Mouse (Mus musculus) limb, embryonic 11.5 days (tissue): ENCODE results near the gene Elmo1. TPM values are rescaled to one million over a fixed set of nuclear protein-coding genes. Genes with fewer than 3 reads are reported as not detected.

ENCODE experiments used
- ATAC-seq: fragments of 200-750 bp; cut with Nextera tagmentation; 2 replicates; pipeline ENCODE4 v1.8.0; 2017; ENCODE audit warnings: low read depth; ENCODE audit not compliant: insufficient number of reproducible peaks, low FRiP score, low TSS enrichment
- DNase-seq: peaks from one replicate; pipeline ENCODE4 v3.0.0-alpha.2; 2015; ENCODE audit warnings: low spot score
- H3K27ac ChIP-seq: fragments of 300-500 bp; sonication (generic); replicated peaks from 2 replicates; pipeline ENCODE4 v1.5.1; 2014; ENCODE audit warnings: low read depth, mild to moderate bottlenecking, low read length
- H3K27me3 ChIP-seq: fragments of 300-500 bp; sonication (generic); 2 replicates; pipeline ENCODE4 v1.6.1; 2014; ENCODE audit warnings: mild to moderate bottlenecking, low read length, mixed read lengths; ENCODE audit not compliant: control insufficient read depth, insufficient read depth
- H3K36me3 ChIP-seq: fragments of 300-500 bp; sonication (generic); 2 replicates; pipeline ENCODE4 v1.6.1; 2014; ENCODE audit warnings: mild to moderate bottlenecking, low read length, moderate library complexity, mixed read lengths; ENCODE audit not compliant: control insufficient read depth, insufficient read depth
- H3K4me1 ChIP-seq: fragments of 300-500 bp; sonication (generic); 2 replicates; pipeline ENCODE4 v1.6.1; 2014; ENCODE audit warnings: low read length, mixed read lengths; ENCODE audit not compliant: control insufficient read depth, insufficient read depth
- H3K4me2 ChIP-seq: fragments of 300-500 bp; sonication (generic); 2 replicates; pipeline ENCODE4 v1.6.1; 2014; ENCODE audit warnings: low read depth, mild to moderate bottlenecking, moderate library complexity; ENCODE audit not compliant: severe bottlenecking
- H3K4me3 ChIP-seq: fragments of 300-500 bp; sonication (generic); 2 replicates; pipeline ENCODE4 v1.5.1; 2014; ENCODE audit warnings: low read depth, low read length
- H3K9ac ChIP-seq: fragments of 300-500 bp; sonication (generic); 2 replicates; pipeline ENCODE4 v1.6.1; 2014; ENCODE audit warnings: mild to moderate bottlenecking, low read length
- H3K9me3 ChIP-seq: fragments of 300-500 bp; sonication (generic); 2 replicates; pipeline ENCODE4 v1.6.1; 2016; ENCODE audit warnings: low read length; ENCODE audit not compliant: control insufficient read depth
- WGBS: fragments of 180-500 bp; shearing (Covaris S2); extraction: QIAGEN DNeasy Blood & Tissue Kit; methylation state at CpG from one replicate; pipeline ENCODE4 v1.1.7; 2014; 5-methylcytosine and 5-hydroxymethylcytosine counted together
- polyA plus RNA-seq: library from polyadenylated mRNA; unstranded; fragments of >200 nt; fragmentation: Nextera tagmentation; extraction: Ambion mirVana; gene quantifications from 2 replicates; pipeline ENCODE4 v1.2.1, GENCODE M21; 2014

Elmo1 gene
- polyA plus RNA-seq, 1 experiment from 2014 or later = 9.6 TPM

GRCm38 (mm10) chr13:20537487-20537886 is 447.1 kb downstream of the Elmo1 start:
- Histone ChIP-seq H3K9me3 (no peaks in the 10 kb centered on the region), H3K36me3 (no peaks in the 10 kb centered on the region), H3K4me1 (no peaks in the 10 kb centered on the region), H3K4me2 (no peak overlapping the region), H3K27ac (no peak overlapping the region), H3K9ac (no peak overlapping the region), H3K4me3 (no peak overlapping the region), H3K27me3 (no peaks in the 10 kb centered on the region)
- 75% methylated on average over 2 of the region's 2 CpGs for WGBS
- DNase-seq (no peak), ATAC-seq (no peak)

- no peaks in the 10 kb centered on the region for H3K9me3 ChIP-seq
- H3K4me1 ChIP-seq = no peaks in the 10 kb centered on the region
- DNase-seq (no peak), ATAC-seq (no peak)
- H3K36me3 ChIP-seq = no peaks in the 10 kb centered on the region
- no peaks in the 10 kb centered on the region for H3K27me3 ChIP-seq
- no peak overlapping the region for H3K4me3 ChIP-seq
- no peak overlapping the region for H3K27ac ChIP-seq
- no peak overlapping the region for H3K4me2 ChIP-seq
- no peak overlapping the region for H3K9ac ChIP-seq
- 87% methylated on average over 12 of the region's 12 CpGs for WGBS
Observed at GRCm38 (mm10) chr13:20538216-20539070, 448.0 kb downstream of the Elmo1 start.

GRCm38 (mm10) chr13:20539631-20540030 is 449.2 kb downstream of the Elmo1 start:
- 85% methylated on average over 2 of the region's 2 CpGs for WGBS
- no peak for ATAC-seq

GRCm38 (mm10) chr13:20546568-20547204 is 456.3 kb downstream of the Elmo1 start:
- H3K9ac ChIP-seq = no peak overlapping the region
- DNase-seq (no peak), ATAC-seq (no peak)
- 86% methylated on average over 12 of the region's 12 CpGs for WGBS
- no peak overlapping the region for H3K4me2 ChIP-seq
- H3K4me3 ChIP-seq = no peak overlapping the region
- no peaks in the 10 kb centered on the region for H3K9me3 ChIP-seq
- H3K27ac ChIP-seq = no peak overlapping the region
- H3K4me1 ChIP-seq = no peaks in the 10 kb centered on the region
- H3K36me3 ChIP-seq = no peaks in the 10 kb centered on the region
- no peaks in the 10 kb centered on the region for H3K27me3 ChIP-seq

More at GRCm38 (mm10) chr13:20539631-20540030, 449.2 kb downstream of the Elmo1 start:
- H3K27me3 ChIP-seq = no peaks in the 10 kb centered on the region
- DNase-seq = no peak
- no peaks in the 10 kb centered on the region for H3K4me1 ChIP-seq
- no peak overlapping the region for H3K9ac ChIP-seq
- H3K4me3 ChIP-seq = no peak overlapping the region
- no peak overlapping the region for H3K4me2 ChIP-seq
- no peak overlapping the region for H3K27ac ChIP-seq
- no peaks in the 10 kb centered on the region for H3K9me3 ChIP-seq
- H3K36me3 ChIP-seq = no peaks in the 10 kb centered on the region

GRCm38 (mm10) chr13:20549983-20550382 is 459.6 kb downstream of the Elmo1 start:
- H3K9ac ChIP-seq = no peak overlapping the region
- no peaks in the 10 kb centered on the region for H3K27me3 ChIP-seq
- DNase-seq = no peak
- no peak for ATAC-seq
- H3K4me1 ChIP-seq = no peaks in the 10 kb centered on the region
- H3K4me3 ChIP-seq = no peak overlapping the region
- H3K36me3 ChIP-seq = no peaks in the 10 kb centered on the region
- 69% methylated on average over 4 of the region's 4 CpGs for WGBS
- H3K4me2 ChIP-seq = no peak overlapping the region
- H3K9me3 ChIP-seq = no peaks in the 10 kb centered on the region
- no peak overlapping the region for H3K27ac ChIP-seq

- no peaks in the 10 kb centered on the region for H3K36me3 ChIP-seq
- WGBS = 91% methylated on average over 1 of the region's 1 CpGs
Observed at GRCm38 (mm10) chr13:20551559-20551958, 461.2 kb downstream of the Elmo1 start.

GRCm38 (mm10) chr13:20555853-20556452 is 465.6 kb downstream of the Elmo1 start:
- no peaks in the 10 kb centered on the region for H3K36me3 ChIP-seq
- H3K9ac ChIP-seq = no peak overlapping the region
- 78% methylated on average over 4 of the region's 4 CpGs for WGBS
- H3K4me3 ChIP-seq = no peak overlapping the region
- H3K4me2 ChIP-seq = no peak overlapping the region
- H3K9me3 ChIP-seq = no peaks in the 10 kb centered on the region
- no peaks in the 10 kb centered on the region for H3K4me1 ChIP-seq
- no peak for ATAC-seq
- no peak for DNase-seq
- H3K27ac ChIP-seq = no peak overlapping the region
- H3K27me3 ChIP-seq = no peaks in the 10 kb centered on the region

More at GRCm38 (mm10) chr13:20551559-20551958, 461.2 kb downstream of the Elmo1 start:
- DNase-seq = no peak
- H3K9me3 ChIP-seq = no peaks in the 10 kb centered on the region
- ATAC-seq = no peak
- H3K27ac ChIP-seq = no peak overlapping the region
- no peaks in the 10 kb centered on the region for H3K4me1 ChIP-seq
- H3K4me3 ChIP-seq = no peak overlapping the region
- no peak overlapping the region for H3K9ac ChIP-seq
- H3K27me3 ChIP-seq = no peaks in the 10 kb centered on the region
- no peak overlapping the region for H3K4me2 ChIP-seq

- H3K9ac ChIP-seq = no peak overlapping the region
- H3K9me3 ChIP-seq = no peaks in the 10 kb centered on the region
- H3K27ac ChIP-seq = no peak overlapping the region
- ATAC-seq = no peak
- no peaks in the 10 kb centered on the region for H3K27me3 ChIP-seq
- 88% methylated on average over 10 of the region's 10 CpGs for WGBS
- no peak overlapping the region for H3K4me3 ChIP-seq
- no peaks in the 10 kb centered on the region for H3K4me1 ChIP-seq
- DNase-seq = no peak
- H3K36me3 ChIP-seq = no peaks in the 10 kb centered on the region
- H3K4me2 ChIP-seq = no peak overlapping the region
Observed at GRCm38 (mm10) chr13:20556739-20557138, 466.3 kb downstream of the Elmo1 start.
